Mouse (Mus musculus): ENCODE results near the gene Abca1. TPM values are rescaled to one million over a fixed set of nuclear protein-coding genes. Genes with fewer than 3 reads are reported as not detected.
A peak's percentile ranks its signal among the peaks of the same experiment; 100 is the strongest.

The Abca1 gene
- total and polyA plus RNA-seq, 2 experiments from 2014 or later: 3.7 to 18.1 TPM

DNA sequence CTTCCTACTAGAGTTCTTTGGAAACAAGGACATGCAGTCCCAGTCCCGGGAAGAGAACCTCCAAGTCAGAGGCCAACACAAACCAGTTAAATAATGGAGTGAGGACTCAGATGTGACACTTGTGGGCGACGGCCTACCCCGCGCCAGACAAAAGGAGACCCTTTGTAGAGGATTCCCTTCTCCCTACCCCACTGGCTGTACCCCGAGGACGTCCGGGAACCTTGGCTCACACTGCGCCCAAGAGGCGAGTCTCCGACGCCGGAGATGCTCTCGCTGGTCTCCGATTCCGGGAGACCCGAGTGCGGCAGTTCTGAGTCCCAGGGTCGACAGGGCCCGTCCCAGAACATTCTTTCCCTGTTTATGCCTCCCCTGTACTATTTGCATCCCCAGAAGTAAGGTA lies 519 bp downstream of the Abca1 start:
- Histone ChIP-seq H3K9me3 (replicated peaks; ENCODE audit: control insufficient read depth, low read length) (no peaks in the 10 kb centered on the region), H3K9ac (replicated peaks; ENCODE audit: low read depth, low read length) (peak overlapping the region; percentile 72), H3K36me3 (replicated peaks; ENCODE audit: control insufficient read depth, insufficient read depth, low read length) (no peaks in the 10 kb centered on the region), H3K4me2 (ENCODE audit: low read depth, low read length) (peak overlapping the region; percentile 94), H3K4me1 (ENCODE audit: control insufficient read depth, insufficient read depth) (0 out of 2 replicates have a peak, but pooled peaks cover 5% of the 10 kb centered on the region), H3K27ac (ENCODE audit: low read depth) (peak overlapping the region; percentile 76), H3K4me3 (ENCODE audit: low read depth, low read length) (peak overlapping the region; percentile 71), H3K27me3 (ENCODE audit: control insufficient read depth, insufficient read depth, low read length) (no peaks in the 10 kb centered on the region)
- WGBS: 1% methylated on average over 20 of the region's 20 CpGs
- TF ChIP-seq EP300 (IDR thresholded peaks at IDR 0.05; ENCODE audit: low read depth): no peak
- TF ChIP-seq CTCF (IDR thresholded peaks at IDR 0.05; ENCODE audit: low read depth): no peak
- DNase-seq (ENCODE audit: low spot score) (no peak), ATAC-seq (ENCODE audit: insufficient read depth, low read depth) (peak; percentile 40)

- peak; percentile 78 for ATAC-seq (ENCODE audit: insufficient read depth, low read depth)
- 3% methylated on average over 18 of the region's 18 CpGs for WGBS
Measured at GRCm38 (mm10) chr4:53158634-53159033, 1.1 kb downstream of the Abca1 start.

DNA sequence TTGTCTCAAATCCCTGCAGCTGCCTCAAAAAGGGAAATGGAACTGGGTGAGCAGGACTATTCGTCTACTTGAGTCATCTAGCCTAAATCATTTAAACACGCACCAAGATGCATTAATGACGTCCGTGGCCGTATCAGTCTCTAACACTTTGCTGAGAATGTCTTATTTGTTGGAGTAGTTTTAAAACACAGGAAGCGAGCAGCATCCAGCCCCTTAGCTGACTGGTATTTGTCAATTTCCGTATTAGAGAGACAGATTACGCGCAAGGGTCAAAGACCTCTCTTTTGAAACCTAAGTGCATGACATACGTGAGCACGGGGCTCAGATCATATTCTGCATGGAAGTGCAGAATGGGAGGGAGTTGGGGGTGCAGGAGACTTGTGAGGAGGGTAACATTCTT lies 4.2 kb downstream of the Abca1 start:
- TF ChIP-seq CTCF (IDR thresholded peaks at IDR 0.05; ENCODE audit: low read depth) (no peak), EP300 (IDR thresholded peaks at IDR 0.05; ENCODE audit: low read depth) (no peak)
- H3K27ac ChIP-seq (ENCODE audit: low read depth): no peak overlapping the region
- WGBS: 73% methylated on average over 11 of the region's 11 CpGs

More at GRCm38 (mm10) chr4:53158634-53159033, 1.1 kb downstream of the Abca1 start:
- H3K4me2 ChIP-seq (ENCODE audit: low read depth, low read length): peak overlapping the region; percentile 94
- H3K27me3 ChIP-seq (ENCODE audit: control insufficient read depth, insufficient read depth, low read length): no peaks in the 10 kb centered on the region
- peak overlapping the region; percentile 72 for H3K9ac ChIP-seq (replicated peaks; ENCODE audit: low read depth, low read length)
- peak overlapping the region; percentile 71 for H3K4me3 ChIP-seq (ENCODE audit: low read depth, low read length)
- peak; percentile 75 for DNase-seq (ENCODE audit: low spot score)
- H3K9me3 ChIP-seq (replicated peaks; ENCODE audit: control insufficient read depth, low read length): no peaks in the 10 kb centered on the region
- H3K4me1 ChIP-seq (ENCODE audit: control insufficient read depth, insufficient read depth): 0 out of 2 replicates have a peak, but pooled peaks cover 5% of the 10 kb centered on the region
- peak; percentile 71 for TF ChIP-seq CTCF (IDR thresholded peaks at IDR 0.05; ENCODE audit: low read depth)
- TF ChIP-seq EP300 (IDR thresholded peaks at IDR 0.05; ENCODE audit: low read depth): no peak
- H3K27ac ChIP-seq (ENCODE audit: low read depth): peak overlapping the region; percentile 76
- no peaks in the 10 kb centered on the region for H3K36me3 ChIP-seq (replicated peaks; ENCODE audit: control insufficient read depth, insufficient read depth, low read length)

DNA sequence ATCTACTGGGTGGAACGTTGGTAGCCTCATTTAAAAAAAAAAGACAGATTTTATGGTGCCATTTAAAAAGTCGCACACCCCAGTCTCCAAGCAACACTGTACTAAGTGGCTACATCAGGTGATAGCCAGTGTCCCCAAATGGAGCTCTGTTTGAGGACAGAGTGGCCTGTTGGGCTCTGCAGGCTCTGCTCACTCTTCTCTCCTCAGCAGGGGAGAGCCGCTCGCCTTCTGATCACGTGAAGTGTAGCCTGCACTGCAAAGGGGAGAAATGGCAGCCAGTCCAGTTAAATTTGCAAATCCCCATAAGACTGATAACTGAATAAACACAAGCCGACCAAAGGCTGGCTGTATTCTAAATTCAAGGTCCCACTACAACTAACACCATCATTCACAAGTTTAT lies 6.0 kb downstream of the Abca1 start:
- 46% methylated on average over 6 of the region's 6 CpGs for WGBS
- no peaks in the 10 kb centered on the region for H3K36me3 ChIP-seq (replicated peaks; ENCODE audit: control insufficient read depth, insufficient read depth, low read length)
- no peak for TF ChIP-seq CTCF (IDR thresholded peaks at IDR 0.05; ENCODE audit: low read depth)
- peaks cover 11% of the 10 kb centered on the region; the same call in 1 of the 2 replicates for H3K4me1 ChIP-seq (ENCODE audit: control insufficient read depth, insufficient read depth)
- no peaks in the 10 kb centered on the region for H3K9me3 ChIP-seq (replicated peaks; ENCODE audit: control insufficient read depth, low read length)
- DNase-seq (ENCODE audit: low spot score) (no peak), ATAC-seq (ENCODE audit: insufficient read depth, low read depth) (peak; percentile 66; the same call in 1 of the 2 replicates)
- no peak overlapping the region for H3K4me3 ChIP-seq (ENCODE audit: low read depth, low read length)
- H3K4me2 ChIP-seq (ENCODE audit: low read depth, low read length): no peak overlapping the region
- H3K27me3 ChIP-seq (ENCODE audit: control insufficient read depth, insufficient read depth, low read length): no peaks in the 10 kb centered on the region
- no peak overlapping the region for H3K27ac ChIP-seq (ENCODE audit: low read depth)
- no peak overlapping the region for H3K9ac ChIP-seq (replicated peaks; ENCODE audit: low read depth, low read length)

More for the DNA sequence above, 4.2 kb downstream of the Abca1 start:
- no peak overlapping the region for H3K9ac ChIP-seq (replicated peaks; ENCODE audit: low read depth, low read length)
- H3K27me3 ChIP-seq (ENCODE audit: control insufficient read depth, insufficient read depth, low read length): no peaks in the 10 kb centered on the region
- no peaks in the 10 kb centered on the region for H3K36me3 ChIP-seq (replicated peaks; ENCODE audit: control insufficient read depth, insufficient read depth, low read length)
- no peaks in the 10 kb centered on the region for H3K9me3 ChIP-seq (replicated peaks; ENCODE audit: control insufficient read depth, low read length)
- ATAC-seq (ENCODE audit: insufficient read depth, low read depth): no peak
- H3K4me1 ChIP-seq (ENCODE audit: control insufficient read depth, insufficient read depth): peaks cover 12% of the 10 kb centered on the region; the same call in 1 of the 2 replicates
- H3K4me3 ChIP-seq (ENCODE audit: low read depth, low read length): no peak overlapping the region
- no peak overlapping the region for H3K4me2 ChIP-seq (ENCODE audit: low read depth, low read length)
- no peak for DNase-seq (ENCODE audit: low spot score)

- H3K27ac ChIP-seq (ENCODE audit: low read depth): no peak overlapping the region
- DNase-seq (ENCODE audit: low spot score) (no peak), ATAC-seq (ENCODE audit: insufficient read depth, low read depth) (no peak)
- no peaks in the 10 kb centered on the region for H3K27me3 ChIP-seq (ENCODE audit: control insufficient read depth, insufficient read depth, low read length)
- no peaks in the 10 kb centered on the region for H3K9me3 ChIP-seq (replicated peaks; ENCODE audit: control insufficient read depth, low read length)
- no peak overlapping the region for H3K4me2 ChIP-seq (ENCODE audit: low read depth, low read length)
- no peak for TF ChIP-seq EP300 (IDR thresholded peaks at IDR 0.05; ENCODE audit: low read depth)
- TF ChIP-seq CTCF (IDR thresholded peaks at IDR 0.05; ENCODE audit: low read depth): no peak
- no peak overlapping the region for H3K4me3 ChIP-seq (ENCODE audit: low read depth, low read length)
- peaks cover 9% of the 10 kb centered on the region; the same call in 1 of the 2 replicates for H3K4me1 ChIP-seq (ENCODE audit: control insufficient read depth, insufficient read depth)
- WGBS: 51% methylated on average over 4 of the region's 4 CpGs
- no peak overlapping the region for H3K9ac ChIP-seq (replicated peaks; ENCODE audit: low read depth, low read length)
- H3K36me3 ChIP-seq (replicated peaks; ENCODE audit: control insufficient read depth, insufficient read depth, low read length): no peaks in the 10 kb centered on the region
Measured at GRCm38 (mm10) chr4:53153061-53153460, 6.6 kb downstream of the Abca1 start.

DNA sequence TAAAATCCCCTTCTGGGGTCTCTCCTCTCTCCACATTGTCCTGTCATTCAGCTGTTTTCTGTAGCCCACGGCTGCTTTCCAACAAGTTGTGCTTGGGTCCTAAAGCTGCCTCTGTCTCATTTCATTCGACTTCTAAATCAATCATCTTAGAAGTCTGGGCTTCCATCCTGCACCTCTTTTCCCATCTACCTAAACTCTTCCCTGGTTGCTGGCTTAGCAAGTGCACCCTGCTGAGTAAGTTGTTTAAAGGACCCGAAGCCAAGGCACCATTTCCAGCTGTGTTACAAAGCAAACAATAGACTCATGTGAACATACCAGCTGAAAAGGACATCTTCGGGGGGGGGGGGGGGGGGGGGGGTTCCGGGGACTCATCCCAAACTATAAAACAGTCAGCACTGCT lies 7.0 kb downstream of the Abca1 start:
- WGBS: 52% methylated on average over 4 of the region's 5 CpGs
- H3K9me3 ChIP-seq (replicated peaks; ENCODE audit: control insufficient read depth, low read length): no peaks in the 10 kb centered on the region

More for the DNA sequence above, 7.0 kb downstream of the Abca1 start:
- H3K4me1 ChIP-seq (ENCODE audit: control insufficient read depth, insufficient read depth): peaks cover 13% of the 10 kb centered on the region
- ATAC-seq (ENCODE audit: insufficient read depth, low read depth) (no peak), DNase-seq (ENCODE audit: low spot score) (no peak)
- H3K36me3 ChIP-seq (replicated peaks; ENCODE audit: control insufficient read depth, insufficient read depth, low read length): no peaks in the 10 kb centered on the region
- TF ChIP-seq EP300 (IDR thresholded peaks at IDR 0.05; ENCODE audit: low read depth) (no peak), CTCF (IDR thresholded peaks at IDR 0.05; ENCODE audit: low read depth) (no peak)
- no peak overlapping the region for H3K27ac ChIP-seq (ENCODE audit: low read depth)
- no peak overlapping the region for H3K9ac ChIP-seq (replicated peaks; ENCODE audit: low read depth, low read length)
- H3K27me3 ChIP-seq (ENCODE audit: control insufficient read depth, insufficient read depth, low read length): no peaks in the 10 kb centered on the region
- no peak overlapping the region for H3K4me2 ChIP-seq (ENCODE audit: low read depth, low read length)
- H3K4me3 ChIP-seq (ENCODE audit: low read depth, low read length): no peak overlapping the region

Measured in heart, postnatal 0 days (tissue).